Mouse (Mus musculus) lung, postnatal 0 days (tissue): ENCODE data around the gene Pbx2.

Source experiments
- CTCF ChIP-seq: IDR thresholded peaks from 2 replicates; pipeline ENCODE4 v1.5.1; 2016; ENCODE audit warnings: antibody characterized with exemption, mild to moderate bottlenecking
- EP300 ChIP-seq: IDR thresholded peaks from 2 replicates; pipeline ENCODE4 v1.6.1; 2016; ENCODE audit warnings: antibody characterized with exemption, mild to moderate bottlenecking, control low read depth

DNA sequence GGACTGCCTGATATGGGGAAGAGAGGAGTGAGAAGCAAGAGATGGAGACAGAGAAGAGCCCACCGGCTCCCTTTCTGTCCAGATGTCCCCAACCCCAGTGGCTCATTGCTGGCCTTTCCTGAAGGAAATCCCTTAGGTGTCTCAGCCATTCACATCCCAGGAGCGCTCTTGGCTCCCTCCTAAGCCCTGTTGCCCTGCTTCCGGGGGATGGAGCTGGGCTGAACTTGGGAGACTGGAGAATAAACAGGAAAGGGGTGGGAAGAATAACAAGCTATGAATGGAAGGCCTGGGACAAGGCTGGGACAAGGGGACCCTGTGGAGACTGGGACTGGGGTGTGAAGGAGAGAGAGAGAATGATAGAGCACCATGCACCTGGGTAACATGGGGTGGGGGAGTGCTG lies 26.3 kb upstream of the Pbx2 start:
- TF ChIP-seq EP300 (peak; percentile 76), CTCF (no peak)
